Mouse (Mus musculus) stomach, postnatal 0 days (tissue): ENCODE results near the gene 9230112D13Rik.

Source experiments
- CTCF ChIP-seq: IDR thresholded peaks from 2 replicates; pipeline ENCODE4 v1.5.1; 2016; ENCODE audit warnings: antibody characterized with exemption, low read depth, mild to moderate bottlenecking, moderate library complexity
- EP300 ChIP-seq: optimal IDR thresholded peaks from 2 replicates; pipeline ENCODE3; 2016; ENCODE audit warnings: antibody characterized with exemption

DNA sequence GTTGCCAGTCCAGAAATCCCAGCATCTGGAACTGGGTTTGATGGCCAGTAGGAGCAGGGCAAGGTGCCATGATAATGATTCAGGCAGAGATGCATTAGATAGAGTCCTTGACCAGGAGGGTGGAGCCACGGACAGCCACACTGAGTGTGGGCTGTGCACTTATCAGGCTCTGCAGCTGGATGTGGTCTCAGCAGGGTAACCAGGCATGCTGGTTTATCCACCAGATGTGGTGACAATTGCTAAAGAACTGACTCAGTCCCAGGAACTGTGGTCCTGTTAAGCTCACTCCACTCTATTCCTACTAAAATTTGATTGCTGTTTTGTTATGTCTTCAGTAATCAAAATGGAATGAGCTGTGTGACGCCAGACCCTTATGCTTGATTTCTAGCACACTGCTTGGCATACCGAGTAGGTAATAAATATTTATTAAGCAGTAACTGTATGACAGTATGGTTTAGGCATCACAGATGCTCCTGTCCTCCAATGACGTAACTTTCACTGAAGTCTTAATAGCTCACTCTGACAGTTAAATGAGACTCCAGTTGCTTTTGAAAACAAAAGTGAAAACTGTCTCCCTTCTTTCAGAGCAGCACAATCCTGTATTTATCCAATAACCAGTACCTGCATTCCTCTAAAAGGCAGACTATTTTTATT lies 14.3 kb downstream of the 9230112D13Rik start:
- TF ChIP-seq CTCF (no peak), EP300 (no peak)
